Mouse (Mus musculus) brown adipose tissue, adult 24 weeks (tissue): ENCODE measurements at regions not wholly inside any gene's neighbourhood (a gene's known extent, or its start where the extent isn't known, plus 50 kb on each side); places are given as distances from the start of the nearest gene placed in this dataset.
A peak's percentile ranks its signal among the peaks of the same experiment; 100 is the strongest.

Source experiments
- H3K27ac ChIP-seq: fragments of 200-500 bp; replicated peaks from 2 replicates; pipeline ENCODE4 v1.5.1; 2012; ENCODE audit warnings: low read depth, mild to moderate bottlenecking, low read length
- H3K4me1 ChIP-seq: fragments of 200-500 bp; 2 replicates; pipeline ENCODE4 v1.6.1; 2012; ENCODE audit warnings: low read length, mixed read lengths; ENCODE audit not compliant: control insufficient read depth, insufficient read depth, insufficient read length
- H3K4me3 ChIP-seq: fragments of 200-500 bp; 2 replicates; pipeline ENCODE4 v1.5.1; 2012; ENCODE audit warnings: low read depth, mild to moderate bottlenecking, low read length, moderate library complexity; ENCODE audit not compliant: insufficient read depth

DNA sequence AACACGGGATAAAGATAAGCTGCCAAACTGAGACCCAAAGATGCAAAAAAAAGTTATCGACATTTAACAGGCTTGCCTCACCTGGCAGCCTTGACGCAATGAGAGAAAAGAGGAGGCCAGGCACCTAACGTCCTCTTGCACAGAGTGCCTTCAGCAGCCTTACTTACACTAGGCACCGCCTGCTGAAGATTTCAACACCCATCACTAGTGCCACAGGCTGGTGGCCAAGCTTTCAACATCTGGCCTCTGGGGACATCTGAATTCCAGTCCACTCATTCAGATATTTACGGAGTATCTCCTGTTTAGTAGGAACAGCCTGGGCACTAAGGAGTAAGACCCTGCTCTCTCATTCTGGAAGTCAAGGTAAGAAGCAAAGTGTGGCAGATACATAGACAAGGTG is 246.3 kb upstream of the Cited2 start:
- no peak overlapping the region for H3K4me3 ChIP-seq
- H3K27ac ChIP-seq = peak overlapping the region; percentile 61
- H3K4me1 ChIP-seq = peaks cover 13% of the 10 kb centered on the region

DNA sequence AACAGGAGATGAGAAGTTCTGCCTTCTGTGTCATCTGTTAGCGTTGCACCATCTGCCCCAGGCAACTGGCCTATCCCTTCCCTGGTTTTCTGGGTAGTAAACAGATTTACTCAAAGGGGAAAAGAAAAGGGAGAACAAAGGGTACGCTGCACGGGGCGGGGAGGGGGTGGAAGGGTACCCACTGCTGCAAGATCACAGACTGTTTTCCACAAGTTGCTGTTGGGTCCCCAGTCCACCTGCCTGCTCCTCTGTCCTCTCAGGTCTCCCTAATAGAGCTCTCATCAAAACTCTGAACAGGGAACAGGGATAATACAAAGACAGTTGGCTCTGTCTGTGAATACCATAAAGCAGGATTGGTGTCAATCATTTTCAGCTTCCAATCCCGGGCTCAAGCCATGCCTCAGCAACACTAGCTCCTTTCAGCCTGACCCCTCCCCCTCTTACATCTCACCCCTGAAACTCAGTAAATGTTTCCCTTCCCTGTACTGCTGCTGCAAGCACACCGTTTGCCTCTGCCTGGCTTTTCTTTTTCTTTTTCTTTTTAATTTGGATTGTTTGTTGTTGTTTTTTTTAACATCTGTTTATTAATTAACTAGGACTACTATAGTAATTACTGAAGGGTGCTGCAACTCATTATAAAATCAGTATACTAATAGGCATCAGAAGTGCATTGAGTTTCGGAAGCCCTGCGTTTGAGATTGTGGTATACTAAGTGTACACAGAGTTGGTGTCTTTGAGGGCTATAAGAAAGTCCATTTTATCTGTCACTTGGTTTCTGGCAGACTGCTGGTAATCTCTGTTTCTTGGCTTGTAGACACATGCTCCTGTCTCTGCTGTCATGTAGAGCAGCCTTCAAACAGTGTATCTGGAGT is 244.0 kb upstream of the Cited2 start:
- no peak overlapping the region for H3K4me3 ChIP-seq

DNA sequence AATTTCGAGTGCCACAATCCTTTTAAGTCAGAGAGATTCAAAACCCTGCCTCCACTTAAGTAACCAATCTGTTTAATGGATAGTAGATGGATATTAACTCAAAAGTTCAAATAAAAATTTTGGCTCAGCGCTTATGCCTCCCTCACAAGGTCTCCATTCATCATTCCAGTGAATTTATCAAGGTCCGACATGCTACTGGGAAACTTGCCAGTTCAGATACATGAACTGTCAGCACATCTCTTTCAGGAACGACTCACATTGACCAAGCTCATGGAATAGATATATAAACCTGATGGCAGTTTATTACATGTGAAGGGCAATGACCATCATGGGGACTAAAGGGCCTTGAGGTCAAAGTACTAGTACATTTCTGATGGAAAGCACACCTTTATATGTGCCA is 240.3 kb upstream of the Cited2 start:
- Histone ChIP-seq H3K4me1 (peaks cover 4% of the 10 kb centered on the region; the same call in 1 of the 2 replicates), H3K27ac (no peak overlapping the region), H3K4me3 (no peak overlapping the region)

More for the DNA sequence above, 244.0 kb upstream of the Cited2 start:
- Histone ChIP-seq H3K4me1 (peaks cover 13% of the 10 kb centered on the region), H3K27ac (no peak overlapping the region)

DNA sequence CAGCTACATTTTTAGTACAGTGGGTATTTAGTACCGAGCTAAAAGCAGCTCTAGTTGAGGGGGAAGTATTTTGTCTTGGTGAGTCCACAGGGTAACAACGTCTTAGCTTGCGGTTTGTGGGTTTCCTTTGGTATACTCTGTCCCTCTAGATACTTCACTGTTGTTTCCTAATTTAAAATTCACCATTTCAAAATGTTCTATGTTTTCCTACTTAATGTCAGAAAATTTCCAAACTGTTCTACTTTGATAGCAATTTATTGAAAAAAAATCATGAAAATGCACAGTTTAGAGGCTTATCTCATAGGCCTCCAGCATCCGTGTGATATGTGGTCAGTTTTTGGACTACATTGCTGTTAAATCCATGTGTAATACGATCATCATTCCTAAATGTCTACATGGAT is 238.0 kb upstream of the Cited2 start:
- H3K4me1 ChIP-seq = no peaks in the 10 kb centered on the region
- H3K4me3 ChIP-seq = no peak overlapping the region
- H3K27ac ChIP-seq = no peak overlapping the region

DNA sequence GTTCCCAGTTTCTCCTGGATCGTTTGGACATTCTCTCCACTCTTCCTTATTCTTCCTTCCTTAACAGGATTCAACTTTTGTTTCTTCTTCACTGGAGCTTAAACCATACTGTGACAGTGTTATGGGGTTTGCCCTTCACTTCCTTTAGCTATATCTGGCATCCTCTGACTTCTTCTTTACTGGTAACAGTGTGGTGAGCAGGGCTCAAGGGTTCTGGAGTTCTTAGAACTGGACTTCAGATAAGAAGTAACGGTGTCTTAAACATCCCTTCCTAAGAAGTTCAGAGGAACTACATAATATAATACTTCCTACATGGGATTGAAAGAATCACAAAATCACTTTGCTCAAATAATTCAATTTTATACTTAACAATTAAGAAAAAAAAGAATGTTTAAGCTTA is 237.5 kb upstream of the Cited2 start:
- Histone ChIP-seq H3K4me3 (no peak overlapping the region), H3K27ac (no peak overlapping the region)

DNA sequence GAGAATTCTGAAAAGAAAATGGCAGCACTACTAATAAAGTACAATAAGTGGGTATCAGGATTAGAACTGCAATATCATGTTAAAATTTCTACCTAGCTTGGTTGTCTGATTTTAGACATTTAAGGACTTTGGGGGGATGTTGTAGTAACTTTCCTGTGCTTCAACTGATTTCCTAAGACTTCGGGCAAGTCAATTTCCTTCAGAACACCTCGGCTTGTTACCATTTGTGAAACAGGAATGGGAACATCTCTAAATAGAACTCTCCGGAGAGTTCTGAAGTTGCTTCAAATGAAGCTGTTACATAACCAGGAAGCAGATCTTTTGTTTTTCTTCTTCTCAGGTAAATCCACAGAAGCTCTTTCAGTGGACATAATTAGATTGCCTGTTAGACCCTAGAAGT is 237.0 kb upstream of the Cited2 start:
- no peaks in the 10 kb centered on the region for H3K4me1 ChIP-seq
- no peak overlapping the region for H3K4me3 ChIP-seq
- no peak overlapping the region for H3K27ac ChIP-seq

More for the DNA sequence above, 237.5 kb upstream of the Cited2 start:
- no peaks in the 10 kb centered on the region for H3K4me1 ChIP-seq

DNA sequence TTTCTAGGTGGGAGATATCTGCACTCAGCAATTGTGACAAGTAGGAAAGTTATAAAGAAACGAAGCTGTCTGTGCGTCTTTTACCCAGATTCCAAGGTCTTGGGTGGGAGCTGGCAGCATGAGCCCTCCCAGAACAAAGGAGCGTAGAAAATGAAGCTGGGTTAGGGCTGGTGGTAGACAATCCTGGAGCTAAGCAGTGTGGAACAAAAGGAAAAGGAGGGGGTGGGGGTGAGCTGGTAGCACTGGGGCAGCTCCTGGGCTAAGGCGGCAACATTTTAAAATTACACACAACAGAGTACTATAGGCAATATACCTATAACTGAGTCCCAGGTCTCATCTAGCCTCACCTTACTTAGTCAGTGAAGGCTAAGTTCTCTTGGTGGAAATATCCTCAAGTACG is 235.6 kb upstream of the Cited2 start:
- H3K27ac ChIP-seq = no peak overlapping the region
- H3K4me3 ChIP-seq = no peak overlapping the region
- H3K4me1 ChIP-seq = no peaks in the 10 kb centered on the region

DNA sequence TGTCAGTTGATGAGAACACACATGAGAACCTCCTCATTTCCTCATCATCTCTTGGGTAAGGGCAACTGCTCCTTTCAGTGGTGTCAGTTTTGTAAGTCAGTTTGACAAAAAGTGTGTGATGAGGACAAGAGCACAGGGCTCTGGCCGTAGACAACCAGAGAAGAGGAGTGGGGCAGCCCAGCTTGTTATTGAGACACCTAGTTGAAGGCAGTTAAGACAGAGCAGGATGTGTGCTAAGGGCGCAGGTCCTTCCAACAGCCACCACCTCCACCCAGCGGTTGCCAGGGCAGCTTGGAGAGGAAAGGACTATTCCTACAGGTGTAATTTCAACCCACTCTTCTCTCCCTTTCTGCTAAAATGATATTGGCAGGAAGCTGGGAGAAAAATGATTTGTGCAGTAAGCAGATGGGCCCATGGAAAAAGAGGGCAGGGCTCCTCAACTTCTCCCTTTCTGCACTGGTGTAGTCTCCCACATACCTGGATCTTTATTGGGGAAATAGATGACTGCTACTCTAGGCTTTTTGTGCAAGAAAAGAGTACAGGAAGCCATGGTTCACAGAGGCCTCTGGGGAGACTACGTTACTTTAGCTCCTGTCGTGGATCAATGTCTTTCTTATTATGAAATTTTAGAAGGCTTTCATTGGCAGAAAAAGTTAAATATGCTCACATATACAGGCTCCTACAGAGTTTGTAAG is 231.3 kb upstream of the Cited2 start:
- Histone ChIP-seq H3K27ac (no peak overlapping the region), H3K4me3 (no peak overlapping the region), H3K4me1 (no peaks in the 10 kb centered on the region)

DNA sequence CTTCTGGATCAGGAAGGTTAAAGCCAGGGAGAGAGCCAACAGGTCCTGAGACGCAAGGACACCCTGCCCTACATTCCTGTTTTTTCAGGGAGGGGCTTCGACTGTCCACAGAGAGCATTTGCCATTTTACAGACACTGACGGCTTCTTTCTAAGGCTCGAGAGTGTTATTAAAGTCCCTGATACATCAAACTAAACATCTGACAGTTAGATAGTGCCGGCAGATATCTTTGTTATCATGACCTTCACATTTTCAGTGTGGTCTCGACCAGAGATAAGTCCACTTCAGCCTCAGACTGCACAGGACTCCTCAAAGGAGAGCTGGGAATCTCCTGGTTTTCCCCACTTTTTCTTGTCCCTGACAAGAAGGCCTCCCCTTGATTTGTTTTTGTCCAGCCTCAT is 229.9 kb upstream of the Cited2 start:
- H3K4me1 ChIP-seq = no peaks in the 10 kb centered on the region
- H3K4me3 ChIP-seq = no peak overlapping the region
- no peak overlapping the region for H3K27ac ChIP-seq

DNA sequence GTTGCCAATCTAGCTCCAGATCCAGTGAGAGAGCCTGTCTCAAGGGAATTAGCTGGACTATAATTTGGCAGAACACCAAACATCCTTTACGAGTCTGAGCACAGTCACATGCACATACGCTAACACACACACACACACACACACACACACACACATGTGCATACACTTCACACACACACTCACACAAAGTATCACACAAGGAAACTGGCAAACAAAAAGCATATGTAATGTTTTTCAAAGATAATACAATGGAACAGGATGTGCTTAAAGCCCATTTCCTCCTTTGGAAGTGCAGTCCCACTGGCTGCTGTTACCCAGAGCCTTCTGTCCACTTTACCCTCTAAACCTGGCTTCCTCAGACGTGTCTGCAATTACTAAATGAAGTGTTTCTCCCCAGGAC is 226.2 kb upstream of the Cited2 start:
- no peaks in the 10 kb centered on the region for H3K4me1 ChIP-seq
- H3K27ac ChIP-seq = no peak overlapping the region
- no peak overlapping the region for H3K4me3 ChIP-seq

DNA sequence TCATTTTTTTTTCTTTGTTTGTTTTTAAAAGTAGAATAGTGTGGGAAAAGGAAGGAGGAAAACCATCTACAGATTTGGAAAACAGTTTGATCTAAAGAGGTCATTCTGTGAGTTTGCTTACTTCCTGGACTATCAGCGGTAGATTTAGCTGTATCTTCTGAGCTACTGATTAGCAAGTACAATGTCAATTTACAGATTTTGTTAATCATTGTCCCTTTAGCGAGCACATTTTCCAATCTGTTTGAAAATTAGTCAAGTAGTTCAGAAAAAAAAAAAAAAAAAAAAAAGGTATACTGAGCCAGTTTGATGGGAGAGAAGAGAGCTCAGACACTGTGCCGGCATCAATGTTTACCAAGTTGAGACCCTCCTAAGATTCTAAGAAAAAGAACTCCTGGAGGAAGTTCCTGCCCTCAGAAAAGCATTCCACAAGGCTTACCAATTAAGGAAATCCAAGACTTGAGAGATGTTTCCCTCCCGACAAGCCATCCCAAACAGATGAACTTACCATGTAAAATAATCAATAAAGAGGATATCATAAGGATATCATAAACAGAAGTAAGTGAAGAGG is 212.3 kb upstream of the Cited2 start:
- Histone ChIP-seq H3K27ac (no peak overlapping the region), H3K4me3 (no peak overlapping the region), H3K4me1 (no peaks in the 10 kb centered on the region)

DNA sequence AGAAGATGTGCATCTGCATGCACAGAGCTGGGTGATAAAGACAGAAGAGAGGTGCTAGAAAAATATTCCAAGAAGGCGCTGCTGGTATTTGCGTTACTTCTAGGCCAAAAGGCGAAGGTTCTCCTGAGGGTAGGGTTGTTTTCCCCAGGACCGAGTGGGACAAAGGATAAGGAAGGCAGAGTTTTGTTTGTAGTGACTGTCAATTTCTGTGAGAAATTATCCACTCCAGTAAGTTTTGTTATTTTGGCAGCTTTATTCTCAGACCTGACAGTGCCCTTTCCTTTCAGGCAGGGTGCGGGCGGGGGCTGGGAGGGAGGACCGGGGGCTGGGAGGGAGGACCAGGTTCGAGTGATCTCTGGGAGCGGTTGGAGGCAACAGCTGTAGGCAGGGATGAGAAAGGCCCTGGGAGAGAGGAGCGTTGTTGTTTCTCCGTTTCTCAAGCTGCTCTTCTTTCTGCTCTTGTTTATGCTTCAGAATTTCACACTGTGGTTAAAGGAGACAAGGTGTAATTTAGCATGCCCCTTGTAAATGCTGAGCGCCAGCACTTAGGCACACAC is 211.2 kb upstream of the Cited2 start:
- H3K27ac ChIP-seq = peak overlapping the region; percentile 42
- no peak overlapping the region for H3K4me3 ChIP-seq
- H3K4me1 ChIP-seq = no peaks in the 10 kb centered on the region

DNA sequence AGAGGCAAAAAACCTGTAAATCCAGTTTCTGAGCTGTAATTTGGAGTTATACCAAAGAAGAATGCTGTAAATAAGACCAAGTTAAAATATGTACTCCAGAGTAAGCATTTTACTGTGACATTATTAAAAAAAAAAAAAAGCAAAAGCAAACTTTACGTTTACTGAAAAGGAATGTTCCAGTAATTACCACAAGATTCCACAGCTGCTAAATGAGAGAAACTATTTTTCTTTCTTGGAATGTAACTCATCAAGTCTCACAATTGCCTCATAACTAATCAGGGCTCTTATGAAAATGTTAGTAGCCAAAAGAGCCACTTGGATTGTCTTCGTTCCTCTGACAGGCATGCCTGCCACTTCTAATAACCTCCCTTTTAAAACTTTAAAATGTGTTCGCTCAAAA is 210.5 kb upstream of the Cited2 start:
- Histone ChIP-seq H3K4me3 (no peak overlapping the region), H3K27ac (no peak overlapping the region), H3K4me1 (no peaks in the 10 kb centered on the region)

DNA sequence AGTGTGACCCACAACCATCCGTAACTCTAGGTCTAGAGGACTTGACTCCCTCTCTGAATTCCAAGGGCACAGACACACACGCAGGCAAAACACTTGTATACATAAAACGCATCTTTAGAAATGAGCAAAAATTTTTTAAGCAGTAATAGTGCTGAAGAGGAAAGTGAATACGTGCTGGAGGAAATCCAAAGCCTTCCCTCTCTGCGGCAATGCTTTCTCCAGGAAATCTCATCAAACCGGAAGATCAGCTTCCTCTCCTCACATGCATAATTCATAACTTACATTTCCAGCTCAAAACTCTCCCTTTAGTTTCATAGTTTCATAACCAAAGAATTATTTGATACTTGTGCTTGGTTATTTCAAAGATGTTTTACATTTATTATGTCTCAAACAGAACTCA is 209.3 kb upstream of the Cited2 start:
- no peak overlapping the region for H3K4me3 ChIP-seq
- no peaks in the 10 kb centered on the region for H3K4me1 ChIP-seq
- H3K27ac ChIP-seq = no peak overlapping the region

DNA sequence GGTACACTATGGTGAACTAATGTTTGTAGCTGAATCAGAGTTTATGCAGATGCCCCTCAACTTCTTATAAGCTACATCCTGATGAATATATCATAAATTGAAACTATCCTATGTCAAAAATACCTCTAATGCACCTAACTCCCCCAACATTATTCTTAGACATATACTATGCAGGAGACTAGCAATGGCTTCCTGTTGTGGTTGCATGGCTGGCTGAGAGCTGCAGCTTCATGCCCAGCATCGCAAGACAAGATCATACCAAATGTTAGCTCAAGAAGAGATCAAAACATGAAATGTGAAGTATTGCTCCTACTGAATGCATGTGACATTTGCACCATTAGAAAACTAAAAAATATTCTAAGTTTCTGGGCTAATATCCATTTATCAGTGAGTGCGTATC is 206.9 kb upstream of the Cited2 start:
- no peak overlapping the region for H3K27ac ChIP-seq
- no peak overlapping the region for H3K4me3 ChIP-seq
- no peaks in the 10 kb centered on the region for H3K4me1 ChIP-seq
